Mouse (Mus musculus) lung, postnatal 0 days (tissue): ENCODE measurements around the gene Mrps9. TPM values are rescaled to one million over a fixed set of nuclear protein-coding genes. Genes with fewer than 3 reads are reported as not detected.

Experiments
- ATAC-seq: fragments of 200-750 bp; cut with Nextera tagmentation; 2 replicates; pipeline ENCODE4 v1.8.0; 2017; ENCODE audit warnings: moderate library complexity
- DNase-seq: peaks from one replicate; pipeline ENCODE4 v3.0.0-alpha.2; 2016; ENCODE audit warnings: low spot score
- H3K27ac ChIP-seq: fragments of 300-500 bp; sonication (generic); 2 replicates; pipeline ENCODE4 v1.5.1; 2014; ENCODE audit warnings: antibody characterized with exemption, mild to moderate bottlenecking, low read length, mixed read lengths
- H3K27me3 ChIP-seq: fragments of 300-500 bp; sonication (generic); replicated peaks from 2 replicates; pipeline ENCODE4 v1.6.1; 2014; ENCODE audit warnings: low read length, mixed read lengths; ENCODE audit not compliant: insufficient read depth
- H3K36me3 ChIP-seq: fragments of 300-500 bp; sonication (generic); 2 replicates; pipeline ENCODE4 v1.6.1; 2014; ENCODE audit warnings: low read length, mixed read lengths; ENCODE audit not compliant: insufficient read depth
- H3K4me1 ChIP-seq: fragments of 300-500 bp; sonication (generic); 2 replicates; pipeline ENCODE4 v1.6.1; 2014; ENCODE audit warnings: antibody characterized with exemption, low read depth, low read length, mixed read lengths; ENCODE audit not compliant: insufficient read depth
- H3K4me2 ChIP-seq: fragments of 300-500 bp; sonication (generic); replicated peaks from 2 replicates; pipeline ENCODE4 v1.6.1; 2014; ENCODE audit warnings: low read depth, mild to moderate bottlenecking, low read length, moderate library complexity, mixed read lengths
- H3K4me3 ChIP-seq: fragments of 300-500 bp; sonication (generic); 2 replicates; pipeline ENCODE4 v1.5.1; 2014; ENCODE audit warnings: low read depth, low read length
- H3K9ac ChIP-seq: fragments of 300-500 bp; sonication (generic); replicated peaks from 2 replicates; pipeline ENCODE4 v1.6.1; 2014; ENCODE audit warnings: low read depth, mild to moderate bottlenecking
- H3K9me3 ChIP-seq: fragments of 300-500 bp; sonication (generic); 2 replicates; pipeline ENCODE4 v1.6.1; 2016; ENCODE audit warnings: low read length, mixed read lengths
- CTCF ChIP-seq: IDR thresholded peaks from 2 replicates; pipeline ENCODE4 v1.5.1; 2016; ENCODE audit warnings: antibody characterized with exemption, mild to moderate bottlenecking
- EP300 ChIP-seq: IDR thresholded peaks from 2 replicates; pipeline ENCODE4 v1.6.1; 2016; ENCODE audit warnings: antibody characterized with exemption, mild to moderate bottlenecking, control low read depth
- WGBS: fragments of 180-500 bp; shearing (Covaris S2); extraction: QIAGEN DNeasy Blood & Tissue Kit; methylation state at CpG from one replicate; pipeline ENCODE4 v1.1.7; 2014; 5-methylcytosine and 5-hydroxymethylcytosine counted together
- polyA plus RNA-seq: library from polyadenylated mRNA; unstranded; fragments of >200 nt; fragmentation: Nextera tagmentation; extraction: Ambion mirVana; gene quantifications from 2 replicates; pipeline ENCODE4 v1.2.1, GENCODE M21; 2015

Gene Mrps9
- polyA plus RNA-seq, 1 experiment from 2014 or later: 41.1 TPM

GRCm38 (mm10) chr1:42917908-42918307 lies 66.9 kb downstream of the Mrps9 start:
- H3K9ac ChIP-seq: no peak overlapping the region
- H3K27me3 ChIP-seq: no peaks in the 10 kb centered on the region
- H3K36me3 ChIP-seq: no peaks in the 10 kb centered on the region
- DNase-seq (peak; percentile 53), ATAC-seq (peak; percentile 47)
- H3K4me1 ChIP-seq: no peaks in the 10 kb centered on the region
- H3K4me3 ChIP-seq: no peak overlapping the region
- H3K4me2 ChIP-seq: no peak overlapping the region
- no peaks in the 10 kb centered on the region for H3K9me3 ChIP-seq
- no peak overlapping the region for H3K27ac ChIP-seq
- WGBS: 27% methylated on average over 4 of the region's 4 CpGs
- TF ChIP-seq CTCF (no peak), EP300 (no peak)

GRCm38 (mm10) chr1:42923924-42924323 lies 72.9 kb downstream of the Mrps9 start:
- TF ChIP-seq EP300: no peak
- no peak for TF ChIP-seq CTCF
- Histone ChIP-seq H3K36me3 (no peaks in the 10 kb centered on the region), H3K27me3 (no peaks in the 10 kb centered on the region), H3K27ac (no peak overlapping the region), H3K9ac (no peak overlapping the region), H3K9me3 (no peaks in the 10 kb centered on the region), H3K4me1 (no peaks in the 10 kb centered on the region), H3K4me3 (no peak overlapping the region), H3K4me2 (no peak overlapping the region)
- DNase-seq (no peak), ATAC-seq (no peak)
- 63% methylated on average over 5 of the region's 5 CpGs for whole genome bisulfite sequencing

GRCm38 (mm10) chr1:42933613-42934012 lies 82.6 kb downstream of the Mrps9 start:
- no peaks in the 10 kb centered on the region for H3K9me3 ChIP-seq
- H3K4me3 ChIP-seq: no peak overlapping the region
- no peak for TF ChIP-seq CTCF
- DNase-seq (no peak), ATAC-seq (peak; percentile 50)
- no peaks in the 10 kb centered on the region for H3K27me3 ChIP-seq
- WGBS: 41% methylated on average over 1 of the region's 1 CpGs
- no peak overlapping the region for H3K27ac ChIP-seq
- H3K4me2 ChIP-seq: no peak overlapping the region
- H3K36me3 ChIP-seq: no peaks in the 10 kb centered on the region
- no peaks in the 10 kb centered on the region for H3K4me1 ChIP-seq
- H3K9ac ChIP-seq: no peak overlapping the region

- H3K27ac ChIP-seq: no peak overlapping the region
- H3K27me3 ChIP-seq: no peaks in the 10 kb centered on the region; the same call in 1 of the 2 replicates
- no peaks in the 10 kb centered on the region for H3K4me1 ChIP-seq
- no peak for ATAC-seq
- DNase-seq: no peak
- no peak overlapping the region for H3K4me2 ChIP-seq
- no peaks in the 10 kb centered on the region for H3K9me3 ChIP-seq
- TF ChIP-seq CTCF: no peak
- TF ChIP-seq EP300: no peak
- 73% methylated on average over 4 of the region's 4 CpGs for WGBS
- no peak overlapping the region for H3K4me3 ChIP-seq
- no peaks in the 10 kb centered on the region for H3K36me3 ChIP-seq
- no peak overlapping the region for H3K9ac ChIP-seq
These were observed 97.5 kb downstream of the Mrps9 start for GRCm38 (mm10) chr1:42948486-42948885.

- Histone ChIP-seq H3K27me3 (no peaks in the 10 kb centered on the region; the same call in 1 of the 2 replicates), H3K9me3 (no peaks in the 10 kb centered on the region), H3K4me1 (no peaks in the 10 kb centered on the region), H3K36me3 (no peaks in the 10 kb centered on the region), H3K27ac (no peak within 1 kb of the TSS), H3K4me3 (peak within 1 kb of the TSS; percentile 51), H3K4me2 (peak within 1 kb of the TSS; percentile 97), H3K9ac (no peak within 1 kb of the TSS)
- ATAC-seq (peak; percentile 58), DNase-seq (peak; percentile 36)
- TF ChIP-seq CTCF (no peak), EP300 (no peak)
- WGBS: 1% methylated on average over 41 of the region's 71 CpGs
These were observed 101.9 kb downstream of the Mrps9 start, which contains the start of gene Gpr45 for GRCm38 (mm10) chr1:42952734-42953481. TSS of gene Gpr45 (plus strand) at chr1:42952872.

- ATAC-seq: peak; percentile 19
- H3K4me1 ChIP-seq: no peaks in the 10 kb centered on the region
- H3K27me3 ChIP-seq: no peaks in the 10 kb centered on the region; the same call in 1 of the 2 replicates
- no peak overlapping the region for H3K9ac ChIP-seq
- H3K9me3 ChIP-seq: no peaks in the 10 kb centered on the region
- H3K4me3 ChIP-seq: peak overlapping the region; percentile 51
- H3K27ac ChIP-seq: no peak overlapping the region
- no peak for TF ChIP-seq CTCF
- TF ChIP-seq EP300: no peak
- DNase-seq: no peak
- peak overlapping the region; percentile 97 for H3K4me2 ChIP-seq
- H3K36me3 ChIP-seq: no peaks in the 10 kb centered on the region
- WGBS: 3% methylated on average over 16 of the region's 16 CpGs
These were observed 102.4 kb downstream of the Mrps9 start for GRCm38 (mm10) chr1:42953482-42953822.

Other genes starting within 250 kb of the Mrps9 start
- 0.05 and 0.10 TPM in 2 replicates for gene Pou3f3, start 155.5 kb upstream of the Mrps9 start, polyA plus RNA-seq
- gene Gpr45, start 101.6 kb downstream of the Mrps9 start, polyA plus RNA-seq: 1.2 and 1.7 TPM in 2 replicates
- 7.7 and 8.4 TPM in 2 replicates for gene Tgfbrap1, start 247.4 kb downstream of the Mrps9 start, polyA plus RNA-seq
- 16.3 and 17.6 TPM in 2 replicates for gene AI597479, start 247.5 kb downstream of the Mrps9 start, polyA plus RNA-seq